Mouse (Mus musculus) frontal cortex, postnatal 14 days (tissue): ENCODE results near the gene Dpp10.

Experiments
- DNase-seq, 2 experiments: peaks; one replicate each; pipeline ENCODE4 v3.0.0; 2022; ENCODE audit warnings: low spot score in 2 of 2

Dpp10 gene

DNA sequence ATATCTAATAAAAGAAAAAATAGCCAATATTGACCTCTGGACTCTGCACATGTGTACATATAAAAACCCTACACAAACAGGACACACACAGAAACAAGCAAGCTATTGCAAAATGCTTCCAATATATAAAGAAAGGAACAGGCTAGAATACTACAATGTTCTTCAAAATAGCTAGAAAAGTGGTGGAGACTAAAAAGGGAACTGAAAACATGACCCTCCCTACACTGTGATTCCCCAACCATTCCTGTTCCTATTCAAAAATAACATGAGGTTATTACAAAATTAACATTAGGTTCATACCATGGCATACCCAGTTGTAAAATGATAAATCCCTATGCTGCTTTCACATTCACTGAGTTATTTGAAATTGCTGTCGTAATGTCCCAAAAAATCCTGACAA lies 125.8 kb downstream of the Dpp10 start:
- no peak for DNase-seq

DNA sequence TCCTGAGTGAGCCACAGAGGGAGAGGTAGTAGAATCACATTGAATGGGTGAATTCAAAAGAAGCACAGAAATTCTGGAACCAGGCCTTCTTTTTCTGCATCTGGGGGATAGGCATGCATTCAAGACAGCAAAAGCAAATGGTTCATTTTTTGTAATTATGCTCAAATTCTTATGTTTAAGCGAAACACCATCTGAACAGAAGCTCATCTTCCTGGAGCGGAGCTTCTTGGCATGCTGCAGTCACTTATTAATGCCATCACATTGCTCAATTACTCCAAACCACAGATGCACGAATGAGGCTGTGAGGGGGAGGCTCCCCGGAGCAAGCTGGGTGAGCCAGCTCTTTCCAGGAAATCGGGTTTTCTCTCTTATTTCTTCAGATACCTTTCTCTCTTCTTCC lies 142.7 kb downstream of the Dpp10 start:
- DNase-seq: peak; percentile 34 to 39

DNA sequence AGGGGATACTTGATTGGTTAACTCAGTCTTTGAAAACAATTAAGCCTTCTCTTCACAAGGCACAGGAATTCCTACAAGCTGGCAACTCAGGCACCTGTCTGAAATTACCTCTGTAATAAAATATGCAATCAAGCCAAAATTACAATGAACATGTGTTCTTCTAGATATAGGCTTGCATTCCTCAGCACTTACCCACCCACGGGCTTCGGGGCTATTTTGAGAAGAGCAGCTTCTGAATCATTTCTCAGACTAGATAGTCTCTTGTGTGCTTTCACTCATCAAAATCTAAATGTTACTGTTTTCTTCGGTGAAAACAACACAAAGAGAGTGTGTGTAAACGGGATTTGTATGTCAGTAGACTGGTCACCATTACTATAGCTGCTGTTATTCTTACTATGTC lies 144.1 kb downstream of the Dpp10 start:
- DNase-seq: peak; percentile 49 to 54

DNA sequence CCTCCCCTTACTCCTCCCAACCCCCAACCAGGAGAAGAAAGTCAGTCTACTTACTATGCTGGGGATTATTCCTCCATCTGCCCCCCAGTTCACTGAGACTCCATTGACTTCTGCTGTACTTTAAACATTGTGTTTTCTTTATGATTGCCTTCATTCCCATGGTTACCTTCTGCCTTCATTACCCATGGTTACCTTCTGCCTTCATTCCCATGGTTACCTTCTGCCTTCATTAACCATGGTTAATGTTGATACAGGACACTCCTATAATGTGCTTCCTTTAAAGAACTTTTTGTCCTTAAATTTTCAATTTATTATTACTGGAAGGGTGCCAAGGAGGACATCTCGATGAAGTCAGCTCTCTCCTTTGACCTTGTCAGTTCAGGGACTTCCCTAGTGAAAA lies 158.1 kb downstream of the Dpp10 start:
- DNase-seq: no peak

DNA sequence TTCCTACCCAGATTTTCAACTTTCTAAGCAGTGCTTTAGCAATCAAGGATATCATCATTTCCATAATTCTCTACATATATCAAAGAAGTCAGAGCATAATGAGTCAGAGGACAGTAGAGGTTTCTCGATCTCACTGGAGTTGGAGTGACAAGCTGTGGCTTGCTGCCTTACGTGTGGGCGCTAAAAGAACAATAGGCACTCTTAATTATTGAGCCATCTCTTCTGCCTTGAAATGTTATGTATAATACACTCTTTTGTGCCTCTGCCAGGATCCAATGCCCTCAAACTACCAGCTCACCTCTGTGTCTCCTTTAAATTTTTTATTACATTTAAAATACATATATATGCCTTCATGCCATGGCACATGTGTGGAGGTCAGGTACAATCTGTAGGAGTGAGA lies 198.5 kb downstream of the Dpp10 start:
- DNase-seq: no peak

DNA sequence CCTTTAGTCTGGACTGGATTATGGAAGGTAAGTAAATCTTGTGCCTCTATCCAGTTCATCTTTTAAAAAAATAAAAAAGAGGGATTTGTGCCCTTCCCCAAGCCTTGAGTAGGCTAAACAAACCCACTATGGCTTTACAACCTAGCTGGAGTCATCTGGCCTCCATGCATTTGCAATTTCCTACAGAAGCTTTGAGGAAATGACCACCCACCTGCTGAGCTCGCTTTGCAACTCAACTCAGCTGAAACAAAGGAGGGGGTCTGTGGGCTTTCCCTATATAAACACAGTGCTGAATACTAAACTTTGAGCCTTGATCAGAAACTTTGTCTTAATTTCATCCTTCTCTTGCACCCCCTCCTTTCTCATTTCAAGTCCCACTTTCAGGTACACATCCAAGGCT lies 244.2 kb downstream of the Dpp10 start:
- DNase-seq: no peak

DNA sequence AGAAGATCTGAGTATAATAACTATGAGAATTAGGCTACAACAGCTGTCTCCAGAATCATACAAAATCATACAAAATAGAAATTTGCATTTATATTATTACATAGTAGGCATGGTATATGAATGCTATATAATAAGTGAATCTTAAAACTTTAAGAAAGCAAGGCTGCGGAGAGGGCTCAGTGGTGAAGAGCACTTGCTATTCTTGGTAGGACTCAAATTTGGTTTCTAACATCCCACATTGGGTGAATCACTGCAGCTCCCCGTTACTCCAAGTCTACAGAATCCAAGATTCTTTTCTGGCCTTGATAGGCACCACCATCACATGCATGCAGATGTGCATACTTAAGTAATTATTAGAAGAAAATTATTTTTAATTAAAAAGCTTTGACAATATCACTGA lies 279.8 kb downstream of the Dpp10 start:
- no peak for DNase-seq

DNA sequence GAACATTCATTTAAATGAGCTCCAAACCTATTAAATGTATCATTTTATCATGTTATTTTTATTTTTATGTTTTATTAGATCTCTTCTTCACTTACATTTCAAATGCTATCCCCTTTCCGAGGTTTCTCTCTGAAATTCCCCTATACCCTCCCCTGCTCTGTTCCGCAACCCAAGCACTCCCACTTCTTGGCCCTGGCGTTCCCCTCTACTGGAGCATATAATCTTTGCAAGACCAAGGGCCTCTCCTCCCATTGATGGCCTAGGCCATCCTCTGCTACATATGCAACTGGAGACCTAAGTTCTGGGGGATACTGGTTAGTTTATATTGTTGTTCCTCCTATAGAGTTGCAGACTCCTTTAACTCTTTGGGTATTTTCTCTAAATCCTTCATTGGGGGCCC lies 283.1 kb downstream of the Dpp10 start:
- DNase-seq: no peak

DNA sequence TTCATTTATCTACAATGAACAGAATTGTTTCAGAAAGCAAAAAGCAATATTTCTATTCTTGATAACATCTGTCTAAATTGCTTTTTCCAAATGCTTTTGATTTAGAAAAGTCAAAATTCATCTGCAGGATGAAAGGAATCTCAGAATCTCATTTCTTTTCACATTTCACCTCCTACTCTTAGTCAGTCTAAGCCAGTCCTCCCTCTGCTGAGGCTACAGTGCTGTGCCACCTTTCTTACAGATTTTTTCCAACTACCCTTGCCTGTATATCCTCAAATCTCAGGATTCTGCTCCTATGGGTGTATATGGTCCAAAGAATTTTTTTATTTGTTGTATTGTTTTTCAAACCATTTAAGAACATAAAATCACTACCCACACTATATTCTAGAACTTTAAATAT lies 289.3 kb downstream of the Dpp10 start:
- no peak for DNase-seq

DNA sequence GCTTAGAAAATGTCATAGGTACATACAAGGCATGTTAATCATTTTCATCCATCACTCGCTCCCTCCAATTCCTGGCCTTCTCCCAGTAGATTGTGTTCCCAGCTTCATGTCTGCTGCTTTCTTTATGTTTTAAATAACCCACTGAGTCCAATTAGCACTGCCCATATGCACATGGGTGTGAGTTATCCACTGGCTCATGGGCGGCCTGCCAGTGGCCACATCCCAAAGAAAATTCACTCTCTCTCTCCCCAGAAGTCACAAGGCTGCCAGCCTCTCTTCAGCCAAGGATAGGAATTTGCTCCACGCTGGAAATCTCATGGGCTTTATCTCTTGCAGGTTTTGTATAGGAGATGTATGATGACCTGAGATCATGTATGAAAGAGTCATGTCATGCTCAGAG lies 338.1 kb downstream of the Dpp10 start:
- no peak for DNase-seq

DNA sequence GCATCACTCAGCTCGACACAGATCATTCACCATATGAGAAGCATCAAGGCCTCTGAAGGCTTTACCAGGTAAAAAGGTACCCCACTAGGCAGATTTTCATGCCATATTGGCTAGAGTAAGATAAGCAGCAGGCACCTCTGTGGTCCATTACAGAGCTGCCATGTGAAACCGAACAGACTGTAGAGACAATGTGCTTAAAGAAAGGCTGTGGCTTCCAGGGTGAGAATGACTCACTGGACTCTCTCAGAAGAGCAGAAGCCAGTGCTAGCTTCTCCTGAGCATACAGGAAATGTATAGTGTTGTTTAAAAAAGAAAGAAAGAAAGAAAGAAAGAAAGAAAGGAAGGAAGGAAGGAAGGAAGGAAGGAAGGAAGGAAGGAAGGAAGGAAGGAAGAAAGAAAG lies 386.9 kb downstream of the Dpp10 start:
- no peak for DNase-seq

DNA sequence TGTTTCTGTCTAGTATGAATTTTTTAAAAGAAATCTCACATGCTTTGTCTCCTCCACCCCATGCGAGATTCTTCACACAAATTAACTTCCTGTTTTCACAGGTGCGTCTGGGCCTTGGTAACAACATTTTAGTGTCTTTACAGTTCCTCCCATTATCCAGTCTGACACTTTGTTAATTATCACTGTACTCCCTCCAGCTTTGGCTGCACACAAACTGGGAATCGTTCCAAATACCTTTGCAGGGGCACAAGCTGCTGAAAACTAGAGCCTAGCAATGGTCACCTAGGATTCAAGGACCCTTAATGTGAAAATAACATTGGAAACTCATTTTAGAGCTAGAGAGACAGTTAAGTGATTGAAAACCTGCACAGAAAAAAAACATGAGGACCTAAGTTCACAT lies 388.8 kb downstream of the Dpp10 start:
- no peak for DNase-seq

DNA sequence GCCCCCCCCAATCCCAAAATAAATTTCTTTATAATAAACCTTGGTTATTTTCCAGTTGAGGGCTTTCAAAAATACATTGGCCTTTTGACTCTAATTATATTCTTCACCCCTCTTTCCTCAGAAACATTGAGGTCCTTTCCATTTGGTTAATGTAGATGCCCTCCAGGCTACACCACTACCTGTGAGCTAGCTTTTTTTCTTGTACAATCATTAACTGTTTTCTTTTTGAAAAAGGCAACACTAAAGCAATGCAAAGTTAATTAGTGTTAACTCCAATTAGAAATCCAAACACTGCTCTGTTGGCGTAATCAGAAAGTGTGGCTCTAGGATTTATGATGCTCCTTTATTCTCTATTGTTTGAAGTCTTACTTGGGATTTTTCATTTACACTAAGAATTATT lies 407.5 kb downstream of the Dpp10 start:
- no peak for DNase-seq

DNA sequence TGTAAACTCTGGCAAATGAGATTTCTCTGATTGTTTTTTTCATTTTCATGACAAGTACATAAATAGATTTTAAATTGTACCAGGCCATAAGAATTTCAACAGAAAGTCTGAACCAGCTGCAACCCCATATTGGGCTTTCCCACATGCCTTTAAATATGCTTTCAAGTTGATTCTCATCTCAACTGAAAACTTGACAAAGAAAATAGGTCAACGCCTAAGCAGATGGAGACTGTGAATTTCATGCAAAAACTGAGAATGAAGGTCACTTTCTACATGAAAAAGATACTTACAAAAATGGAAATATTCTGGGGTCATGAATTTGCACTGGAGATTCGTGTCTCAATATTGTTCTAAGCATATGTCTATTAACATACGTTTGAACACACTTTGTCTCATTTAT lies 417.1 kb downstream of the Dpp10 start:
- no peak for DNase-seq

DNA sequence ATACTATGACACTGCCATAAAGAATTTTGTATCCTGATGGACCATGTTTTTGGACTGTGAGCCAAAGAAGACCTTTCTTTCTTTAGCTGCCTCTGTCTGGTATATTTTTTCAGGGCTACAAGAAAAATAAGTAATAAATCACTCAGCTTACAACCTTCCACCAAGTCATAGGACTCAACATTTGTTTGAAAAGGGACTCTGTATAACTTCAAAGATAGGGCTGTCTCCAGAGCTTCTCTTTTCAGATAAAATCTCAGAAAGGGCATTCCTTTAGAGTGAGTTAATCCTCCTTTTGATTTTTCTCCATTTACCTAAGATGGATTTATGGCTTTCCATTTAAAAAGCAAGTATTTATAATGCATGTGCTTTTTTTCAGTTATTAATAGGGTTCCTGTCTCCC lies 460.5 kb downstream of the Dpp10 start:
- DNase-seq: no peak

DNA sequence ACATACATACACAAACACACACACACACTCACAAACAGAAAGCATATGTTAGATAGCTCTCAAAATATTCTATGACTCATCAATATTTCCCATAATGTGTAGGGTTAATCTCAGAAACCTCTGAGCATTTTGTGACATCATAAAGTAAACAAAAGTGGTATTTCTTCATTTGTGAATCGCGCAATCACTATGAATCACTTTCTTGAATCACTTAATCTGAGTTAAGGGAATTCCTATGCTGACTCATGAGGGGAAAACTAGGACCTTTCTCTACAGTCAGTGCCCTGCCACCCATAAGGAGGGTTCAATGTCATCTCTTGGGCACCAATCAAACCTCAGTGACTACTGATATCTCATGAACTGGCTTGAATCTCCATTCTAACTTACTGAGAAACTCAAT lies 465.2 kb downstream of the Dpp10 start:
- DNase-seq: no peak

DNA sequence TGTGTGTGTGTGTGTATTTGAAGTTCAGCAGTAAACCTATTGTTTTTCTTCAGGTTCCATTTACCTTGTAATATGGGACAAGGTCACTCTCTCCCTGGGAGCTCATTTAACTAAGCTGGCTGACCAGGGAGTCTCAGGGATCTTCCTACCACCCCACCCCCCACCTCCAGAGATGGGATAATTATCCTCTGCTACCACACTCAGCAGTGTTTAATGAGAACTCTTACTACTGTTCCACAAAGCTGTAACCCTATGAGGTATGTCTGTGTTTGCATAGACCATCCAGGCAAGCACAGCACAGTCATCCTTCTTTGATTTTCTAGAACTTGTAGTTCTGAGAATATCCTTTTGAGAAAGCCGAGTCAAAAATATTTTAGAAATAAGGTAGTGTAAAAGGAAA lies 471.6 kb downstream of the Dpp10 start:
- DNase-seq: no peak

DNA sequence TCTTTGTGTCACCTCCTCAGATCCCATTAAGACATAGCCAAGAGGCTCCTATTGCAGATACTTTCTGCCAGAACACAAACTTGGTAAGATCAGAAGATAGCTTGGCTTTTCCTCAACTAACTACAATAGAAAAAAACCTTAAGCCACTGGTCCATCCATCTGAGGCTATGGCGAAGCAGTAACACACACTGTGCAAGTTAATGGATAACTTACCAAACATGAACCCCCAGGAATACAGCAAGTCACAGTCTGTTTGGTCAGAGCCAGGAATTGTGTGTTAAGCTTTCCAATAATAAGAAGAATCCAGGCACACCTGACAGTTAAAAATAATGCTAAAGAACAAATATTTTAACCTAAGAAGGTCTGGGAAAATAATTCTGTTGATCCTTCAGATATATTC lies 502.9 kb downstream of the Dpp10 start:
- no peak for DNase-seq

DNA sequence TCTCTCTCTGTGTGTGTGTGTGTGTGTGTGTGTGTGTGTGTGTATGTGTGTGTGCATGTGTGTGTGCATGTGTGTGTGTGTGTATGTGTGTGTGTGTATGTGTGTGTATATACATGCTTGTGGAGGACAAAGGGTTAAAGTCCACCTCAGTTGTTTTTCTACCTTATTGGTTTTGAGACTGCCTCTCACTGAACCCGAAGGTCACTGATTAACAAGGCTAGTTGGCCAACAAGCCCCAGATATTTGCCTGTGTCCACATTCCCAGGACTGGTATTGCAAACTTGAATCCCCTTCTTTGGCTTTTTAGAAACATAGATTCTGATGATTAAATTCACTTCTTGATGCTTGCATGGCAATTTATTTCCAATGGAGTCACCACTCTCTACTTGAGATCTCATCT lies 577.6 kb downstream of the Dpp10 start:
- no peak for DNase-seq

DNA sequence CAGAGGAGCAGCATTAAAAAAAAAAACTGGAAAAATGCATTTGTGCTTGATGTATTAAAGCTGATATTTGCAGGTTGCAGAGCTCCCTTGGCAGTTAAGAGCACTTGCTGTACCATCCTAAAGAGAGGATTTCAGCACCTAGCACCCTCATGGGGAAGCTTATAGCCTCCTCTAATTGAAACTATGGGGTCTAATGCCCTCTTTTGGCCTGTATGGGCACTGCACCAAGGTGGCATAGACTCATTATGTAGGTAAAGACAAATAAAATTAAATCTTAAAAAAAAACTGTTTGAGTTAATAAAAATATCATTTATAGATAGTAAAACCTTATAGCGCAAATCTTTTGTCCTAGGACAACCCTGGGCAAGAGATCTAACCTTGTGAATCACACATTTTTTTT lies 631.2 kb downstream of the Dpp10 start:
- no peak for DNase-seq

DNA sequence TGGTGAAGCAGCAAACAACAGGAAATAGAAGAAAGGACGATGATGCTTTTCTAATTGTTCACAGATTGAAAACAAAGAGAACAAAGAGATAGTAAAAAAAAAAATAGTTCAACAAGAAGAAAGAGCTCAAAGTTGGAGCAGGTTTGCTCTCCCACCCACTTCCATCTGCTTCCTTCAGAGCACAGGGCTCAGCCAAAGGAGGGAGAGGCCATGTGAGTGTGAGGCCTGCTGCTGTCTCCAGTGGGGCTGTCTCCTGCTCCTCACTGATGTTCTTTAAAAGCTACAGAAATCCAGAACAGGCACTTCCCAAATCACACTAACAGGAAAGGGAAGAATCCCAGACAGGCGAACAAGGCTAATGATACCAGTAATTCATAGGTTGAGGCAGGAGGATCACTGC lies 694.1 kb downstream of the Dpp10 start:
- no peak for DNase-seq

DNA sequence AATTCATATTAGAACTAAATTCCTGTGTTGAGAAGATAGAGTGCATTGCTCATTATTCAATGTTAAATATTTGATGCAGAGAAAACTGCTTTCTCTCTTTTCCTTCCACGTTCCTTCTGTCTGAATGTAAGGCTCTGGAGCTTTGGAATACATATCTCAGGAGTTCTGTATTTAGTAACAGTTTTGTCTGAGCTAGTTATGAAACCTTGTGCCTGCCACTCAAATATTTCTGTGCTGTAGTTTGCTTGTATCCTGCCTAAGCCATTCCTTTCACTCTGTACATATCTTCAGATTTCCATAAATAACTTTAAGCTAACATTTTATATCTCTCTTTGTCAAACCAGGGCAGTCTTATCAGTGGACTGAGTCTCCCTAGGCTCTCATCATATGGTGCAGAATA lies 707.5 kb downstream of the Dpp10 start:
- no peak for DNase-seq

DNA sequence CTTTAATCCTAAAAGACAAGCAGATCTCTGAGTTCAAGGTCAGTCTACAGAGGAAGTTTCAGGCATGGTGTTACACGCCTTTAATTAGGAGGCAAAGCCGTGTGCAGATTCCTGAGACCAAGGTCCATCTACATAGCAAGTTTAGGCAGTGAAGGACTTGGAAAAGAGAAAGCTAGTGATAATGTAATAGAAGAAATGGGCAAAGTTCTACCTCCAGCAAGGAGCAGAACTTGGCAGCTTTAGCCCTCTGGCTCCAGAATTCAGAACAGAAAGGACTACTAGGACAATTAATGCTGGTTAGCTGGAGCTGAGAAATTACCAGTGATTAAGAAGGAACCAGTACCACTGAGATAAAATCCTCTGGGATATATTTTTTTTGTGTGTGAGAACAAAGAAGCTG lies 728.5 kb downstream of the Dpp10 start:
- DNase-seq: no peak
